ENCODE assay signal across 20 mouse cellular contexts in genomic region chr15:63674404-63674803, GRCm38 (mm10).
A peak's percentile ranks its signal among the peaks of the same experiment; 100 is the strongest.
DNase-seq lines count a peak whose midpoint lies in the region; ATAC-seq and TF ChIP-seq lines count a peak whose summit lies in the region.
"Had no signal": no experiment of that assay in that cellular context is flagged by ENCODE, and none has a peak within 500 bp of the region (broad histone marks: within the 10 kb centered on the region; RNA-seq: fewer than 3 reads in every experiment).

No protein-coding gene starts in this region.

- H3K36me3 ChIP-seq in forebrain, postnatal 0 days (ENCODE audit: insufficient read depth), result no peaks in the 10 kb centered on the region
- no peaks in the 10 kb centered on the region for H3K36me3 ChIP-seq in forebrain, embryonic 15.5 days
- no peaks in the 10 kb centered on the region for H3K36me3 ChIP-seq in midbrain, postnatal 0 days (ENCODE audit: insufficient read depth, low read length)
- no peaks in the 10 kb centered on the region for H3K36me3 ChIP-seq in midbrain, embryonic 14.5 days (ENCODE audit: control insufficient read depth, insufficient read depth, low read length)
- H3K36me3 ChIP-seq in heart, embryonic 11.5 days (ENCODE audit: control insufficient read depth, insufficient read depth, low read length), result no peaks in the 10 kb centered on the region
- H3K36me3 ChIP-seq: embryonic facial prominence, embryonic 15.5 days; forebrain, embryonic 10.5 days; heart, embryonic 13.5 days; hindbrain, embryonic 15.5 days had no signal

- H3K4me3 ChIP-seq in forebrain, postnatal 0 days (ENCODE audit: low read depth, low read length), result no peak overlapping the region
- H3K4me3 ChIP-seq in forebrain, embryonic 15.5 days, result no peak overlapping the region
- H3K4me3 ChIP-seq in midbrain, postnatal 0 days (ENCODE audit: low read depth, low read length), result no peak overlapping the region
- H3K4me3 ChIP-seq in midbrain, embryonic 14.5 days (replicated peaks; ENCODE audit: low read depth, low read length), result no peak overlapping the region
- H3K4me3 ChIP-seq in heart, embryonic 11.5 days (ENCODE audit: low read depth, low read length), result no peak overlapping the region
- H3K4me3 ChIP-seq: embryonic facial prominence, embryonic 15.5 days; forebrain, embryonic 10.5 days; heart, embryonic 13.5 days; hindbrain, embryonic 15.5 days had no signal

- H3K4me2 ChIP-seq in forebrain, postnatal 0 days (ENCODE audit: low read depth), result no peak overlapping the region
- H3K4me2 ChIP-seq in forebrain, embryonic 15.5 days (replicated peaks), result no peak overlapping the region
- H3K4me2 ChIP-seq in midbrain, postnatal 0 days (ENCODE audit: low read depth, low read length, poor library complexity, severe bottlenecking), result no peak overlapping the region
- no peak overlapping the region for H3K4me2 ChIP-seq in midbrain, embryonic 14.5 days (ENCODE audit: low read length)
- H3K4me2 ChIP-seq in heart, embryonic 11.5 days, result no peak overlapping the region
- H3K4me2 ChIP-seq: embryonic facial prominence, embryonic 15.5 days; heart, embryonic 13.5 days; hindbrain, embryonic 15.5 days had no signal

- TF ChIP-seq CTCF in forebrain, postnatal 0 days (IDR thresholded peaks at IDR 0.05; ENCODE audit: low read depth), result peak; percentile 22; the same call in 1 of the 2 replicates
- TF ChIP-seq CTCF in midbrain, postnatal 0 days (IDR thresholded peaks at IDR 0.05), result peak; percentile 16

- no peaks in the 10 kb centered on the region for H3K27me3 ChIP-seq in forebrain, postnatal 0 days (ENCODE audit: insufficient read depth, low read length)
- H3K27me3 ChIP-seq in forebrain, embryonic 15.5 days, result no peaks in the 10 kb centered on the region
- no peaks in the 10 kb centered on the region for H3K27me3 ChIP-seq in midbrain, postnatal 0 days (ENCODE audit: insufficient read depth, low read length)
- H3K27me3 ChIP-seq in midbrain, embryonic 14.5 days (ENCODE audit: control insufficient read depth, insufficient read depth, low read length), result no peaks in the 10 kb centered on the region
- no peaks in the 10 kb centered on the region for H3K27me3 ChIP-seq in heart, embryonic 11.5 days (ENCODE audit: control insufficient read depth, insufficient read depth, low read length)
- H3K27me3 ChIP-seq: CH12.LX; embryonic facial prominence, embryonic 15.5 days; heart, embryonic 13.5 days; hindbrain, embryonic 15.5 days had no signal

- H3K9ac ChIP-seq in forebrain, postnatal 0 days, result no peak overlapping the region
- no peak overlapping the region for H3K9ac ChIP-seq in forebrain, embryonic 15.5 days (replicated peaks)
- no peak overlapping the region for H3K9ac ChIP-seq in midbrain, postnatal 0 days (replicated peaks; ENCODE audit: low read length, poor library complexity, severe bottlenecking)
- H3K9ac ChIP-seq in midbrain, embryonic 14.5 days (replicated peaks; ENCODE audit: low read length), result no peak overlapping the region
- no peak overlapping the region for H3K9ac ChIP-seq in heart, embryonic 11.5 days (ENCODE audit: low read depth, low read length)
- H3K9ac ChIP-seq: embryonic facial prominence, embryonic 15.5 days; heart, embryonic 13.5 days; hindbrain, embryonic 15.5 days had no signal

- DNase-seq in forebrain, postnatal 0 days, result no peak
- DNase-seq in midbrain, postnatal 0 days (ENCODE audit: low spot score), result no peak
- DNase-seq in midbrain, embryonic 14.5 days, result no peak
- peak; percentile 51 for DNase-seq in ZHBTc4 (ENCODE audit: low read depth, low spot score)
- no peak for DNase-seq in B cell, adult 2 months
- DNase-seq in cerebellum, adult 9-11 months, result no peak
- DNase-seq: cerebellum, adult 2 months; kidney, postnatal 4 days; lung, adult 18-20 months; right cerebral cortex, postnatal 25 days; thymus, postnatal 25 days had no signal

- 98% methylated on average over 5 of the region's 5 CpGs for WGBS in forebrain, postnatal 0 days
- WGBS in forebrain, embryonic 15.5 days, result 95% methylated on average over 5 of the region's 5 CpGs
- 96% methylated on average over 5 of the region's 5 CpGs for WGBS in midbrain, postnatal 0 days
- 92% methylated on average over 5 of the region's 5 CpGs for WGBS in midbrain, embryonic 14.5 days
- WGBS in heart, embryonic 11.5 days (ENCODE audit: insufficient replicate concordance), result 92% methylated on average over 5 of the region's 5 CpGs

- H3K9me3 ChIP-seq in forebrain, postnatal 0 days (ENCODE audit: low read length), result no peaks in the 10 kb centered on the region
- no peaks in the 10 kb centered on the region for H3K9me3 ChIP-seq in forebrain, embryonic 15.5 days
- no peaks in the 10 kb centered on the region for H3K9me3 ChIP-seq in midbrain, postnatal 0 days (ENCODE audit: low read length)
- H3K9me3 ChIP-seq in midbrain, embryonic 14.5 days (ENCODE audit: control insufficient read depth, low read length), result no peaks in the 10 kb centered on the region
- H3K9me3 ChIP-seq in heart, embryonic 11.5 days (replicated peaks; ENCODE audit: control insufficient read depth, low read length), result no peaks in the 10 kb centered on the region
- H3K9me3 ChIP-seq: embryonic facial prominence, embryonic 15.5 days; forebrain, embryonic 10.5 days; heart, embryonic 13.5 days; hindbrain, embryonic 15.5 days had no signal

- no peak for ATAC-seq in forebrain, postnatal 0 days
- no peak for ATAC-seq in forebrain, embryonic 15.5 days (replicated peaks)
- no peak for ATAC-seq in midbrain, postnatal 0 days (ENCODE audit: low FRiP score)
- ATAC-seq in midbrain, embryonic 14.5 days (ENCODE audit: low FRiP score, low TSS enrichment), result no peak
- no peak for ATAC-seq in heart, embryonic 11.5 days (replicated peaks; ENCODE audit: insufficient number of reproducible peaks, low FRiP score, low TSS enrichment)
- ATAC-seq: intestine, embryonic 16.5 days; midbrain, embryonic 16.5 days had no signal

- H3K27ac ChIP-seq in forebrain, postnatal 0 days (ENCODE audit: low read depth, low read length), result no peak overlapping the region
- no peak overlapping the region for H3K27ac ChIP-seq in forebrain, embryonic 15.5 days (replicated peaks)
- no peak overlapping the region for H3K27ac ChIP-seq in midbrain, postnatal 0 days (ENCODE audit: low read depth, low read length)
- H3K27ac ChIP-seq in midbrain, embryonic 14.5 days (replicated peaks; ENCODE audit: low read depth, low read length), result no peak overlapping the region
- no peak overlapping the region for H3K27ac ChIP-seq in heart, embryonic 11.5 days (ENCODE audit: low read depth, low read length)
- H3K27ac ChIP-seq: forebrain, embryonic 10.5 days; heart, embryonic 13.5 days; hindbrain, embryonic 15.5 days had no signal

- H3K4me1 ChIP-seq in forebrain, postnatal 0 days (ENCODE audit: insufficient read depth), result no peaks in the 10 kb centered on the region
- peaks cover 9% of the 10 kb centered on the region; the same call in 1 of the 2 replicates for H3K4me1 ChIP-seq in forebrain, embryonic 15.5 days
- H3K4me1 ChIP-seq in midbrain, postnatal 0 days (ENCODE audit: insufficient read depth, low read length), result no peaks in the 10 kb centered on the region
- H3K4me1 ChIP-seq in midbrain, embryonic 14.5 days (ENCODE audit: control insufficient read depth, insufficient read depth, low read length), result 0 out of 2 replicates have a peak, but pooled peaks cover 5% of the 10 kb centered on the region
- no peaks in the 10 kb centered on the region for H3K4me1 ChIP-seq in heart, embryonic 11.5 days (ENCODE audit: control insufficient read depth, insufficient read depth, low read length)
